Mouse (Mus musculus) bone marrow, adult 2 months (tissue): ENCODE measurements around the gene Prg2.

Experiments
- CTCF ChIP-seq: fragments of 200-500 bp; IDR thresholded peaks from 2 replicates; pipeline ENCODE4 v1.5.1; 2011; ENCODE audit warnings: low read length, control low read depth; ENCODE audit not compliant: control insufficient read depth, insufficient read depth
- POLR2A ChIP-seq: fragments of 200-500 bp; IDR thresholded peaks from 2 replicates; pipeline ENCODE4 v1.6.1; 2011; ENCODE audit warnings: low read depth, mild to moderate bottlenecking, control low read depth, low read length, borderline replicate concordance; ENCODE audit not compliant: control insufficient read depth

DNA sequence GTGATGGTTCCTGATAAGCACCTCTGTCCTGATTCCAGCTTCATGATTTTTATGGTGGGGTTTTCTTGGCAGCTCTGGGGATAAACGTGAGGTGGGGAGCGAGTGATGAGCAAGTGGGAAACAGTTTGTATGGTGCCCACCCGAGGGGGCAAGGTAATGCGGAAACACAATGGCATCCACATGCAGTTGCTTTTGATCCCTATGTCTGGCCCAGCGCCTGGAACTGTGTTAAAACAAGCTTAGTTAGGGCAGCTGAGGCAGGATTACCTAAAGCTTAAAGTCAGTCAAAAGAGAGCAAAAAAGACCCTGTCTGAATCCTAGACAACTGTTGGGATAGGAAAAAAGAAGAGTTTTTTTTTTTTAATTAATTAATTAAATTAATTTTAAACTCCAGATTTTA, 45.2 kb upstream of the Prg2 start:
- no peak for TF ChIP-seq POLR2A
- TF ChIP-seq CTCF: no peak
